Mouse (Mus musculus) thymus, adult 18-20 months (tissue): ENCODE data around the gene Gpr156.

Experiments
- DNase-seq, 2 experiments: peaks; one replicate each; pipeline ENCODE4 v3.0.0; 2022; ENCODE audit warnings: mixed read lengths in 2 of 2

The Gpr156 gene

GRCm38 (mm10) chr16:37916138-37916817 is at the start of gene Gpr156:
Gpr156 (plus strand) TSS chr16:37916496.
- no peak for DNase-seq

GRCm38 (mm10) chr16:37867791-37868505 is 48.3 kb upstream of the Gpr156 start, which contains the start of gene Lrrc58:
Lrrc58 (plus strand) TSS chr16:37868389.
- peak; percentile 68 to 70 for DNase-seq

- DNase-seq: peak; percentile 36 to 38
Observed at GRCm38 (mm10) chr16:37868506-37869469, 47.5 kb upstream of the Gpr156 start.

GRCm38 (mm10) chr16:37869470-37870231 is 46.6 kb upstream of the Gpr156 start:
- no peak for DNase-seq

- no peak for DNase-seq
Observed at GRCm38 (mm10) chr16:37871112-37871715, 45.1 kb upstream of the Gpr156 start.

- DNase-seq: no peak
Observed at GRCm38 (mm10) chr16:37874501-37875235, 41.6 kb upstream of the Gpr156 start.

GRCm38 (mm10) chr16:37877406-37877805 is 38.9 kb upstream of the Gpr156 start:
- DNase-seq: no peak

- DNase-seq: no peak
Observed at GRCm38 (mm10) chr16:37878951-37879505, 37.3 kb upstream of the Gpr156 start.

GRCm38 (mm10) chr16:37879750-37880419 is 36.4 kb upstream of the Gpr156 start:
- DNase-seq: no peak

- no peak for DNase-seq
Observed at GRCm38 (mm10) chr16:37881168-37881567, 35.1 kb upstream of the Gpr156 start.

GRCm38 (mm10) chr16:37888986-37889385 is 27.3 kb upstream of the Gpr156 start:
- no peak for DNase-seq

- DNase-seq: no peak
Observed at GRCm38 (mm10) chr16:37892667-37893066, 23.6 kb upstream of the Gpr156 start.

- no peak for DNase-seq
Observed at GRCm38 (mm10) chr16:37893381-37893780, 22.9 kb upstream of the Gpr156 start.

- no peak for DNase-seq
Observed at GRCm38 (mm10) chr16:37893942-37894341, 22.4 kb upstream of the Gpr156 start.

GRCm38 (mm10) chr16:37898790-37899189 is 17.5 kb upstream of the Gpr156 start:
- DNase-seq: no peak

GRCm38 (mm10) chr16:37899357-37899756 is 16.9 kb upstream of the Gpr156 start:
- no peak for DNase-seq

- DNase-seq: no peak
Observed at GRCm38 (mm10) chr16:37901318-37901717, 15.0 kb upstream of the Gpr156 start.

- DNase-seq: no peak
Observed at GRCm38 (mm10) chr16:37906456-37906855, 9.8 kb upstream of the Gpr156 start.

GRCm38 (mm10) chr16:37911086-37911485 is 5.2 kb upstream of the Gpr156 start:
- DNase-seq: no peak

GRCm38 (mm10) chr16:37916818-37917201 is 514 bp downstream of the Gpr156 start:
- DNase-seq: peak; percentile 13 to 25
